Mouse (Mus musculus) heart, adult 8-10 months (tissue): ENCODE measurements at regions not wholly inside any gene's neighbourhood (a gene's known extent, or its start where the extent isn't known, plus 50 kb on each side); places are given as distances from the start of the nearest gene placed in this dataset.
"Not testable (repeated sequence)": the region's sequence is repeated elsewhere in the genome, so short reads cannot be mapped to it uniquely, and the experiment has no call there.

Experiments
- DNase-seq: peaks from one replicate; pipeline ENCODE4 v3.0.0; 2022; ENCODE audit warnings: low spot score

- DNase-seq, result no peak
These were observed 178.2 kb downstream of the Kcna4 start for GRCm38 (mm10) chr2:107468671-107469070.

GRCm38 (mm10) chr2:107503646-107504379 is 213.4 kb downstream of the Kcna4 start:
- DNase-seq, result no peak

GRCm38 (mm10) chr2:107507426-107508167 is 217.2 kb downstream of the Kcna4 start:
- no peak for DNase-seq

- DNase-seq, result not testable (repeated sequence)
These were observed 225.0 kb downstream of the Kcna4 start for GRCm38 (mm10) chr2:107515486-107515885.

GRCm38 (mm10) chr2:107518107-107518506 is 227.7 kb downstream of the Kcna4 start:
- DNase-seq, result no peak

- no peak for DNase-seq
These were observed 228.3 kb downstream of the Kcna4 start for GRCm38 (mm10) chr2:107518759-107519158.

GRCm38 (mm10) chr2:107519326-107519725 is 228.9 kb downstream of the Kcna4 start:
- peak; percentile 6 for DNase-seq

- no peak for DNase-seq
These were observed 229.3 kb downstream of the Kcna4 start for GRCm38 (mm10) chr2:107519761-107520160.

- DNase-seq, result no peak
These were observed 252.7 kb downstream of the Kcna4 start for GRCm38 (mm10) chr2:107543161-107543560.

GRCm38 (mm10) chr2:107552569-107552968 is 262.1 kb downstream of the Kcna4 start:
- no peak for DNase-seq

- DNase-seq, result no peak
These were observed 265.8 kb downstream of the Kcna4 start for GRCm38 (mm10) chr2:107556239-107556638.

- no peak for DNase-seq
These were observed 279.2 kb downstream of the Kcna4 start for GRCm38 (mm10) chr2:107569618-107570017.

GRCm38 (mm10) chr2:107609872-107610559 is 319.6 kb downstream of the Kcna4 start:
- no peak for DNase-seq

- no peak for DNase-seq
These were observed 321.4 kb downstream of the Kcna4 start for GRCm38 (mm10) chr2:107611811-107612210.

- no peak for DNase-seq
These were observed 321.8 kb downstream of the Kcna4 start for GRCm38 (mm10) chr2:107612221-107612620.

GRCm38 (mm10) chr2:107614715-107615114 is 324.3 kb downstream of the Kcna4 start:
- peak; percentile 28 for DNase-seq

- DNase-seq, result no peak
These were observed 337.0 kb downstream of the Kcna4 start for GRCm38 (mm10) chr2:107627458-107627857.

GRCm38 (mm10) chr2:107659176-107659575 is 368.7 kb downstream of the Kcna4 start:
- DNase-seq, result no peak
